Mouse (Mus musculus): ENCODE data around the gene Pmis2. TPM values are rescaled to one million over a fixed set of nuclear protein-coding genes. Genes with fewer than 3 reads are reported as not detected.

The Pmis2 gene
- total RNA-seq (2023) = not detected

DNA sequence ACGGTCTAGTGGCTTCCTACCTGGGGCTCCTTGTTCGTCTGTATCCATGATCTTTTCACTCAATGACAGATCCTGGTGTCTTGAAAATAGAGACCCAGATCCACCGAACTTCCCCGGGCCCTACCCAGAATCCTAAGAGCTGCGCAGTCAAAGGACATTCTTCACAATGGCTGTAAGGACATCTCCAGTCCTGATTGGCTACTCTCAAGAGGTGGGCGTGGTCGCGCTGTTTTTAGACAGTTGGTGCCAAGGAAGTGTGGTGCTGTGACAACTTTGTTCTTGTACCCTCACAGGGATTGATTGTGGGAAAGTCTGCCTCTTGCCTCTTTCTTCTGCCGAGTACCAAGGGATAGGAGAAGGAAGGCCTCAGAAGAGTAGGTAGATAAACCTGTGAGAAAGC lies at the start of gene Pmis2:
Pmis2 (minus strand) TSS at position 126 of the 400 bp plus-strand sequence.

DNA sequence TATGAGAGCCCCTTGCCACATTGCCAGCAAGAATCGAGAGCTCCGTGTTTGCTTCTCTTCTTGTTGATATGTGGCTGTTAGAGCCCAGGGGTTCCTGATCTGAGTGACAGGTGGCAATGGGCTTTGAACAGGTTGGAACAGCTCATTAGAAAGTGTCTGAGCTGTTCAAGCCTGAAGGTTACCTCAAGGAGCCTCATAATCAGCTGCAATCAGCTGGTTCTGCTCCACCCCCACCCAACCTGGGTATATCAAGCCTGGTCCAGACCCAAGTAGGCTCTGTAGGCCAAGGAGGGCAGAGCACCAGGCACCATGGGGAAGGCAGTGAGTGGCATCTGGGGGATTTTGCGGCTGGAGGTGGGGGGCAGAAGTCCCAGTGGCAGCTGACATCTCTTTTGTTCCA lies 40.5 kb upstream of the Pmis2 start, which contains the start of gene Atp4a:
Atp4a (plus strand) TSS at position 268 of the 400 bp plus-strand sequence.

DNA sequence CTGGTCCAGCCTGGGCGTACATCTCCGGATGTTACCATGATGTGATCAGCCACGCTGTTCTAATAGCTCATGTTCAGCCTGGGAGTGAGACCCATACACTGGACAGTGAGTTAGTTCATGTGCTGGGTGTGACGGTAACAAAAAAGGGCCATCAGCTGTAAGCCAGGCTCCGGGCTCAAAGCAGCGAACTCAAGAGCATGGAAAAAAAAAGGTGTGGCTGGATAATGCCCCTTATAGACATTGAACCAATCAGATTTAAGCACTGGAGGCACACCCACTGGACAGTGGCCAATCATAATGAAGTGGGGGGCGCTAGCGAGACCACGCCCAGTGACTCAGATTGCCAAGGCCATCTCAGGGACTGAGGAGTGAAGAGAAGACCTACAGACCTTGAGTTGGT lies 27.2 kb upstream of the Pmis2 start, which contains the start of gene 2200002J24Rik:
2200002J24Rik (plus strand) TSS at position 338 of the 400 bp plus-strand sequence.

DNA sequence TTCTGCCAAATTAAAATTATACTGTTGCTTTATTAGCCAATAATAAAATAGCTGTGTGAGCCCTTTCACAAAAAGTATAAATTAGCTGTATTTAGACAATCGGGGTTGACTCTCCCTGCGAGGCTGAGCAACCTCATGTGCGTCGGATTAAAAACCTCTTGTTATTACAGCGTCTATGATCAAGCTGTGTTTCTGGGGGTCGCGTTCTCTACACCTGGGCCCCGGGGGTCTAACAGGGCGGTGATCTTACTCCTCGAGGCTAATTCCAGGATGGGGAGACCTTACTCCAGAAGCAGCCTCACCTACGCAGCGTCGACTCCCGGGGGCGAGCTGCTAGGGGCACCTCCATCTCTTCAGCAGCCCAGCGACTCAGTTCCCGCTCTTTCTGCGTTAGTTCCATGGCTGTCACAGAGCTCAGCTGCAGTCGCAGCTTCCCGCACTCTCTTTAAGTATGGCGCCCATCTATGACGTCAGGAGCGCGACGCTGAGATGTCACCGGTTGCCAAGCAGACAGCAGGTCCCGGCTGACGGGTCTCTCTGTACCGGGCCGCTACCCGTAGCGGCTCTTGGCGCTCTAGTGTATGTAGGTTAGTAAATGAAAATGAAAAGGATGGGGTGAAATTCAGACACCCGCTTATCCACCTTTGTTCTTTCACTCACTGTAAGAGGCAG lies 6.7 kb downstream of the Pmis2 start, which contains the start of gene Haus5:
Haus5 (minus strand) TSS at position 466 of the 672 bp plus-strand sequence.

DNA sequence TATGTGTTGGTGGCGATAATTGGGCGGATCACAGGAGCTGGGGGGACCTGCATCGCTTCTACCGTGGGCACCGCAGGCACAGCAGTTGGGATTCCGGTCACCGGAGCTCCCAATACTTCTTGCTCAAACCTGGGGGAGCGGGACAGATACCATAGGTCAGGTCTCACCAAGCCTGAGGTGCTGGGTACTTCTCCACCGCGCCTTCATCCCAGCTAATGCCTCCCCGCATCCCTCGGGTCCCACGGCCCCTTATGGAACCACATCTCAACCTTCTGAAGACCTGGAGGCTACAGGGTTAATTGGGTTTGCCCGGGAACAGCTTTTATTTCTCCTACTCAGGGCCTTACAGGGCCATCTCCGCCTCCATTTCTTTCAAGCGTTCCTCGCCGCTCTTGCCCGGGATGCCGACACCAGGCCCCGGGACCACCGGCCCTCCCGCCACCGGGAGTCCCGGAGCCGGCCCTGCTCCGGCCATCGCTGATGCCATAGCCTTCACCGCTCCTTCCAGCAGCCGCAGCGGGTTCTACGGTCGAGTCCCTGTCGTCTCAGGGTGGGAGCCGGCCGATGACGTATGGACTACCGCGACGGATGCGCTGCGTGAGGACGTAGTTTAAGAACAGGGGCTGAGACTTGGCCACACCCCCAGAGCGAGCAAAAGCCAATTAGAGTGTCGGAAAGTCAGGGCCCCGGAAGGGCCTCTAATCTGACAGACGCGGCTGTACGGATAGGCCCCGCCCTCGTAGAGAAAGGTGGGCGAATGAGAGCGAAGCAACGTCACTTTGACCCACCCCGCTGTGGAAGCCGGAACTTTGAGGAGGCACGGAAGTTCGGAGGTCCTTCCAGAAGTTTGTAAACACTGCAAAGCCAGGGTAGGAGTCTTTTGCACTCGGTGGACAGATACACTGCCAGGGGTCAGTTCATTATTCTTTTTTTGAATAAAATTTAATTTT lies 21.5 kb downstream of the Pmis2 start, which contains the start of gene Rbm42:
Rbm42 (minus strand) TSS at position 727 of the 950 bp plus-strand sequence.

DNA sequence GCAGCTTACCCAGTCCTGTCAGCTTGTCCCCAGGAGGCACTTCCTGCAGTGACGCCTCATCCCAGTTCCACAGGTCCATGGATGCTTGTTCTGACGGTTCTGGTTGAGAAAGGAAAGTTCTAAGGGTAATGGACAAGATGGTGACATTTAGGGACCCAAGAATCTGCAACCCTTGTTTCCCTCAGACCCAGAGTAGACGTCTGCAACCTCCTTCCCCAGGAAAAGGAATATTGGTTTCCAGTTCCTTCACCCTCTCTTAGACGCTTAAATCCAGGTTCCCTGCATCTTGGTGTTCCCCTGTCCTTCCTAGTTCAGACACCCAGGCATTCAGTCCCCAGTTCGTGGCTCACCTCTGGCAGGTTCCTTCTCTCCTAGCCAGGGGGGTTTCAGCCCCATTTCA lies 35.7 kb downstream of the Pmis2 start, which contains the start of gene Etv2:
Etv2 (minus strand) TSS at position 101 of the 400 bp plus-strand sequence.

DNA sequence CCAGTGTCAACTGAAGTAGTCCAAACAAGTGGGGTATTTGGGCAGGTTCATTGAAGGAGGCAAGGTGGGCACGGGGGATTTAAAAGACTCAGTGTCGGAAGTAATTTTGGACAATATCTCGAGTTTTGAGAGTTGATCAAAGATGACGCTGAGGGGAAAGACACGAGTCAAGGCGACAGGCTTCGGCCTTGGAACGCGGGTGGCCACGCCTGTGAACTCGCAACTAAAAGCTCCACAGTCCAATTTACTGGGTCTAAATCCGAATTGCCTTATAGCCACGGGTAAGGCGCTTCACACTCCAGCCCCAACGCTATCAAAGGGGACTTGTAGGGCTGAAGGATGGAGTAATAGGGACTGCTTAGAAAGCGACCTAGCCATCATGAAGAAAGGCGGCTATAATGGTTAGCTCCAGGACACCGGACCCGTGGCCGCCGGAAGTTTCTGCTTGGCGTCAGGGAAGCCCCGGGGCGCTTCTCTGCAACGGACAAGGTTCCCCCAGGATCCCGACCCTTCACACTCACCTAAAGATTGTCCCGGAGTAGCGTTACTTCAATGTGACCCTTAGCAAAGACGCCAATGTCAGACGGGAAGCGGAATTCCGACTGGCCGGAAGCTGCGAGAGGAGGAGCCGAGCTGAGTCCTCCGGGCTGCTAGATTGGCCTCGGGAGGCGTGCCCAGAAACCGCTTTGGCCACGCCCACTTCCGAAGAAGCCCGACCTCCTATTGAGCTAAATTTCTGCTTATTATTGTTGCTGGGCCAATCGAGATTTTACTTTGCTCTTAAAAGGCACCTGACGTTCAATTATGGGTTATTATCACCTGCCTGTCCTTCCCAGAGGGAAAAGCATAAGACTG lies 45.6 kb downstream of the Pmis2 start, which contains the start of gene Cox6b1:
Cox6b1 (minus strand) TSS at position 622 of the 855 bp plus-strand sequence.

Other genes starting within 250 kb of the Pmis2 start
- gene Nfkbid, start 249.9 kb downstream of the Pmis2 start, total RNA-seq (2023) = 70.8 TPM
- gene Aplp1, start 226.1 kb downstream of the Pmis2 start, total RNA-seq (2023) = 2.9 TPM
- gene Kirrel2, start 213.9 kb downstream of the Pmis2 start, total RNA-seq (2023) = not detected
- not detected for gene Nphs1, start 213.3 kb downstream of the Pmis2 start, total RNA-seq (2023)
- not detected for gene Prodh2, start 178.0 kb downstream of the Pmis2 start, total RNA-seq (2023)
- 4.6 TPM for gene Arhgap33, start 136.5 kb downstream of the Pmis2 start, total RNA-seq (2023)
- 3.4 TPM for gene Hspb6, start 119.4 kb downstream of the Pmis2 start, total RNA-seq (2023)
- gene Proser3, start 119.3 kb downstream of the Pmis2 start, total RNA-seq (2023) = 13.1 TPM
- gene Lin37, start 111.8 kb downstream of the Pmis2 start, total RNA-seq (2023) = 46.5 TPM
- gene U2af1l4, start 108.3 kb downstream of the Pmis2 start, total RNA-seq (2023) = 83.1 TPM
- 23.5 TPM for gene Gm49396, start 108.3 kb downstream of the Pmis2 start, total RNA-seq (2023)
- gene Psenen, start 108.0 kb downstream of the Pmis2 start, total RNA-seq (2023) = 116 TPM
- gene Igflr1, start 106.2 kb downstream of the Pmis2 start, total RNA-seq (2023) = 54.7 TPM
- 115 TPM for gene Kmt2b, start 82.9 kb downstream of the Pmis2 start, total RNA-seq (2023)
- 0.59 TPM for gene Zbtb32, start 72.7 kb downstream of the Pmis2 start, total RNA-seq (2023)
- gene Upk1a, start 58.8 kb downstream of the Pmis2 start, total RNA-seq (2023) = 0.68 TPM
- 196 TPM for gene Cox6b1, start 45.5 kb downstream of the Pmis2 start, total RNA-seq (2023)
- not detected for gene Etv2, start 35.8 kb downstream of the Pmis2 start, total RNA-seq (2023)
- gene Rbm42, start 21.3 kb downstream of the Pmis2 start, total RNA-seq (2023) = 105 TPM
- 22.8 TPM for gene Haus5, start 6.6 kb downstream of the Pmis2 start, total RNA-seq (2023)
- gene 2200002J24Rik, start 27.3 kb upstream of the Pmis2 start, total RNA-seq (2023) = not detected
- gene Atp4a, start 40.6 kb upstream of the Pmis2 start, total RNA-seq (2023) = not detected
- 41.1 TPM for gene Tmem147, start 57.9 kb upstream of the Pmis2 start, total RNA-seq (2023)
- gene Gapdhs, start 72.1 kb upstream of the Pmis2 start, total RNA-seq (2023) = not detected
- 4.5 TPM for gene Sbsn, start 79.9 kb upstream of the Pmis2 start, total RNA-seq (2023)
- not detected for gene Dmkn, start 92.2 kb upstream of the Pmis2 start, total RNA-seq (2023)
- not detected for gene Krtdap, start 116.3 kb upstream of the Pmis2 start, total RNA-seq (2023)
- 0.86 TPM for gene Ffar2, start 152.2 kb upstream of the Pmis2 start, total RNA-seq (2023)
- not detected for gene Ffar3, start 184.6 kb upstream of the Pmis2 start, total RNA-seq (2023)
- gene Ffar1, start 190.0 kb upstream of the Pmis2 start, total RNA-seq (2023) = 0.30 TPM
- 33.5 TPM for gene Cd22, start 208.7 kb upstream of the Pmis2 start, total RNA-seq (2023)
- not detected for gene Mag, start 243.3 kb upstream of the Pmis2 start, total RNA-seq (2023)

All from CD4-positive naive resting alpha-beta T cell, adult 57 days (primary cell).